In the genomic region with DNA sequence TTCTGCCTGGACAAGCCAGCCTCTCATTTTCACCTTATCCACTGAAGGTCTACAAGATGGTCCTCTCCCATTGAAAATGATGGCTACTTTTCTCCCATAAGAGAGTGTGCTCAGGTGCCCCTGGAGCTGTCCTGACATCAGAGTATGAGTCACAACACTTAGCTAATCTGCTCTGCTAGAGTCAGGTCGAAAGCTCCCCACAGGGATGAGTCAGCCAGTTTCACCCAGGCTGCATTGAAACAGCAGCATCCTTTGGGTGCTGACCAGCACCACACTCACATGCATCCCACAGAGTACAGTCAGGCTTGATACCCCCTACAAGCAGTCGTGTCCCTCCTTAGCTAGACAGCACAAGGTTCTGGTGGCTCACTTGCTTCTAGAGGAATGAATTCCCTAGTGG, we compare ENCODE assay signal across 25 mouse cellular contexts.
DNase-seq lines count a peak whose midpoint lies in the region; ATAC-seq and TF ChIP-seq lines count a peak whose summit lies in the region.
"Had no signal": no experiment of that assay in that cellular context is flagged by ENCODE, and none has a peak within 500 bp of the region (broad histone marks: within the 10 kb centered on the region; RNA-seq: fewer than 3 reads in every experiment).

No protein-coding gene starts in this region.

- H3K4me2 ChIP-seq in stomach, postnatal 0 days (replicated peaks; ENCODE audit: low read depth), result no peak overlapping the region
- H3K4me2 ChIP-seq: heart, embryonic 13.5 days; hindbrain, embryonic 15.5 days; intestine, embryonic 15.5 days; limb, embryonic 12.5 days; liver, embryonic 13.5 days; lung, embryonic 14.5 days; midbrain, embryonic 11.5 days; neural tube, embryonic 12.5 days had no signal

- 54% methylated on average over 2 of the region's 2 CpGs for WGBS in heart, adult 2 months
- 71% methylated on average over 2 of the region's 2 CpGs for WGBS in stomach, postnatal 0 days

- DNase-seq in adrenal gland, adult (ENCODE audit: inconsistent age in 2 of 2, low spot score in 1 of 2), result peak; percentile 45 to 76
- DNase-seq in adrenal gland, postnatal 25 days, result no peak
- peak; percentile 64 for DNase-seq in heart, adult 11 months
- no peak for DNase-seq in heart, adult 2 months
- peak; percentile 27 for DNase-seq in right cerebral cortex, postnatal 25 days
- DNase-seq in right cerebral cortex, postnatal 14 days, result no peak
- no peak for DNase-seq in stomach, postnatal 0 days (ENCODE audit: low spot score)
- no peak for DNase-seq in lung, postnatal 36 days
- DNase-seq: cerebellum, adult 2 months; cerebellum, postnatal 36 days; heart, postnatal 36 days; kidney, adult 9 months; kidney, postnatal 4 days; layer of hippocampus, adult 9-11 months; liver, embryonic 13.5 days; lung, postnatal 4 days had no signal

- H3K9me3 ChIP-seq in stomach, postnatal 0 days (ENCODE audit: control insufficient read depth, low read length), result no peaks in the 10 kb centered on the region
- H3K9me3 ChIP-seq: heart, embryonic 13.5 days; hindbrain, embryonic 15.5 days; intestine, embryonic 15.5 days; limb, embryonic 12.5 days; neural tube, embryonic 12.5 days had no signal

- no peak overlapping the region for H3K4me3 ChIP-seq in heart, adult 2 months
- no peak overlapping the region for H3K4me3 ChIP-seq in stomach, postnatal 0 days (ENCODE audit: low read depth, low read length)
- H3K4me3 ChIP-seq: heart, embryonic 13.5 days; hindbrain, embryonic 15.5 days; intestine, embryonic 15.5 days; limb, embryonic 12.5 days; liver, embryonic 13.5 days; neural tube, embryonic 12.5 days had no signal

- no peaks in the 10 kb centered on the region for H3K79me2 ChIP-seq in heart, adult 2 months (replicated peaks; ENCODE audit: control insufficient read depth, insufficient read depth, low read length)

- no peaks in the 10 kb centered on the region for H3K27me3 ChIP-seq in heart, adult 2 months (ENCODE audit: control insufficient read depth, insufficient read depth, low read length)
- no peaks in the 10 kb centered on the region for H3K27me3 ChIP-seq in stomach, postnatal 0 days (ENCODE audit: control insufficient read depth, insufficient read depth, low read length)
- H3K27me3 ChIP-seq: heart, embryonic 13.5 days; hindbrain, embryonic 15.5 days; intestine, embryonic 15.5 days; limb, embryonic 12.5 days; liver, embryonic 13.5 days; neural tube, embryonic 12.5 days had no signal

- ATAC-seq in stomach, postnatal 0 days (ENCODE audit: low FRiP score, low TSS enrichment), result 0 out of 2 replicates have a peak, but pooled peaks have one; percentile 45
- ATAC-seq: activated CD4-positive, CD25-positive, alpha-beta regulatory T cell, adult 4 months; CD4-positive, CD25-positive, alpha-beta regulatory T cell, adult 4 months; intestine, embryonic 15.5 days had no signal

- H3K36me3 ChIP-seq in heart, adult 2 months (ENCODE audit: control insufficient read depth, insufficient read depth, low read length), result no peaks in the 10 kb centered on the region
- no peaks in the 10 kb centered on the region for H3K36me3 ChIP-seq in stomach, postnatal 0 days (ENCODE audit: control insufficient read depth, insufficient read depth, low read length)
- H3K36me3 ChIP-seq: heart, embryonic 13.5 days; hindbrain, embryonic 15.5 days; intestine, embryonic 15.5 days; limb, embryonic 12.5 days; liver, embryonic 13.5 days; neural tube, embryonic 12.5 days had no signal

- H3K4me1 ChIP-seq in heart, adult 2 months (ENCODE audit: control insufficient read depth, insufficient read depth, low read length), result no peaks in the 10 kb centered on the region
- no peaks in the 10 kb centered on the region for H3K4me1 ChIP-seq in stomach, postnatal 0 days (replicated peaks; ENCODE audit: control insufficient read depth, insufficient read depth)
- H3K4me1 ChIP-seq: heart, embryonic 13.5 days; intestine, embryonic 15.5 days; liver, embryonic 13.5 days had no signal

- H3K27ac ChIP-seq in heart, adult 2 months, result no peak overlapping the region
- H3K27ac ChIP-seq in stomach, postnatal 0 days (replicated peaks), result no peak overlapping the region
- H3K27ac ChIP-seq: heart, embryonic 13.5 days; hindbrain, embryonic 15.5 days; intestine, embryonic 15.5 days; limb, embryonic 12.5 days; liver, embryonic 13.5 days; neural tube, embryonic 12.5 days had no signal

- no peak overlapping the region for H3K9ac ChIP-seq in heart, adult 2 months (ENCODE audit: low read depth, low read length)
- no peak overlapping the region for H3K9ac ChIP-seq in stomach, postnatal 0 days (ENCODE audit: low read length)
- H3K9ac ChIP-seq: heart, embryonic 13.5 days; hindbrain, embryonic 15.5 days; intestine, embryonic 15.5 days; limb, embryonic 12.5 days; liver, embryonic 13.5 days; lung, embryonic 14.5 days; neural tube, embryonic 12.5 days had no signal

- TF ChIP-seq CTCF in heart, adult 2 months (IDR thresholded peaks at IDR 0.05), result no peak
- no peak for TF ChIP-seq CTCF in stomach, postnatal 0 days (IDR thresholded peaks at IDR 0.05; ENCODE audit: low read depth)

- intact Hi-C loops in heart, adult 2 months (cut with DNase I), result no loop called here

- no peak for TF ChIP-seq POLR2A in heart, adult 2 months (IDR thresholded peaks at IDR 0.05; ENCODE audit: insufficient read depth, low read depth, low read length)

- no peak for TF ChIP-seq EP300 in heart, adult 2 months (IDR thresholded peaks at IDR 0.05; ENCODE audit: insufficient read depth, low read depth, low read length)
- no peak for TF ChIP-seq EP300 in stomach, postnatal 0 days (optimal IDR thresholded peaks at IDR 0.05)

Comparison
In these comparisons a context has a peak if more than half of its experiments do, and no peak if none do; other contexts are left out.
1. DNase-seq: peak in adrenal gland, adult (2 of 2), heart, adult 11 months (single experiment) and right cerebral cortex, postnatal 25 days (single experiment); none in adrenal gland, postnatal 25 days (single experiment), heart, adult 2 months (0 of 2), right cerebral cortex, postnatal 14 days (single experiment), stomach, postnatal 0 days (single experiment) and lung, postnatal 36 days (single experiment).